Mouse (Mus musculus): ENCODE measurements at regions not wholly inside any gene's neighbourhood (a gene's known extent, or its start where the extent isn't known, plus 50 kb on each side); places are given as distances from the start of the nearest gene placed in this dataset.

- WGBS: 80% methylated on average over 4 of the region's 4 CpGs
- no peak overlapping the region for H3K4me3 ChIP-seq (ENCODE audit: low read depth, low read length)
- no peak overlapping the region for H3K4me2 ChIP-seq (ENCODE audit: low read depth, low read length)
- no peaks in the 10 kb centered on the region for H3K27me3 ChIP-seq (ENCODE audit: control insufficient read depth, insufficient read depth, low read length)
- no peak overlapping the region for H3K27ac ChIP-seq (ENCODE audit: low read depth)
- no peaks in the 10 kb centered on the region for H3K4me1 ChIP-seq (ENCODE audit: control insufficient read depth, insufficient read depth)
- DNase-seq (ENCODE audit: low spot score) (no peak), ATAC-seq (ENCODE audit: insufficient read depth, low read depth) (no peak)
- no peaks in the 10 kb centered on the region for H3K9me3 ChIP-seq (replicated peaks; ENCODE audit: control insufficient read depth, low read length)
- no peak overlapping the region for H3K9ac ChIP-seq (replicated peaks; ENCODE audit: low read depth, low read length)
- no peaks in the 10 kb centered on the region for H3K36me3 ChIP-seq (replicated peaks; ENCODE audit: control insufficient read depth, insufficient read depth, low read length)
- TF ChIP-seq CTCF (IDR thresholded peaks at IDR 0.05; ENCODE audit: low read depth) (no peak), EP300 (IDR thresholded peaks at IDR 0.05; ENCODE audit: low read depth) (no peak)
These were observed 262.4 kb upstream of the Apob start for GRCm38 (mm10) chr12:7715091-7715490.

- ATAC-seq (ENCODE audit: insufficient read depth, low read depth): no peak
- H3K9ac ChIP-seq (replicated peaks; ENCODE audit: low read depth, low read length): no peak overlapping the region
- TF ChIP-seq CTCF (IDR thresholded peaks at IDR 0.05; ENCODE audit: low read depth) (no peak), EP300 (IDR thresholded peaks at IDR 0.05; ENCODE audit: low read depth) (no peak)
- WGBS: 57% methylated on average over 2 of the region's 2 CpGs
- no peak overlapping the region for H3K4me2 ChIP-seq (ENCODE audit: low read depth, low read length)
- H3K4me3 ChIP-seq (ENCODE audit: low read depth, low read length): no peak overlapping the region
- H3K27me3 ChIP-seq (ENCODE audit: control insufficient read depth, insufficient read depth, low read length): no peaks in the 10 kb centered on the region
- no peak for DNase-seq (ENCODE audit: low spot score)
- H3K4me1 ChIP-seq (ENCODE audit: control insufficient read depth, insufficient read depth): no peaks in the 10 kb centered on the region
- H3K36me3 ChIP-seq (replicated peaks; ENCODE audit: control insufficient read depth, insufficient read depth, low read length): no peaks in the 10 kb centered on the region
- H3K9me3 ChIP-seq (replicated peaks; ENCODE audit: control insufficient read depth, low read length): no peaks in the 10 kb centered on the region
- H3K27ac ChIP-seq (ENCODE audit: low read depth): no peak overlapping the region
These were observed 258.9 kb upstream of the Apob start for GRCm38 (mm10) chr12:7718556-7718955.

- Histone ChIP-seq H3K4me1 (ENCODE audit: control insufficient read depth, insufficient read depth) (no peaks in the 10 kb centered on the region), H3K4me3 (ENCODE audit: low read depth, low read length) (no peak overlapping the region), H3K27me3 (ENCODE audit: control insufficient read depth, insufficient read depth, low read length) (no peaks in the 10 kb centered on the region), H3K36me3 (replicated peaks; ENCODE audit: control insufficient read depth, insufficient read depth, low read length) (no peaks in the 10 kb centered on the region), H3K9me3 (replicated peaks; ENCODE audit: control insufficient read depth, low read length) (no peaks in the 10 kb centered on the region), H3K4me2 (ENCODE audit: low read depth, low read length) (no peak overlapping the region), H3K27ac (ENCODE audit: low read depth) (no peak overlapping the region), H3K9ac (replicated peaks; ENCODE audit: low read depth, low read length) (no peak overlapping the region)
- DNase-seq (ENCODE audit: low spot score) (no peak), ATAC-seq (ENCODE audit: insufficient read depth, low read depth) (no peak)
- WGBS: 68% methylated on average over 4 of the region's 4 CpGs
- no peak for TF ChIP-seq EP300 (IDR thresholded peaks at IDR 0.05; ENCODE audit: low read depth)
- no peak for TF ChIP-seq CTCF (IDR thresholded peaks at IDR 0.05; ENCODE audit: low read depth)
These were observed 258.4 kb upstream of the Apob start for GRCm38 (mm10) chr12:7719080-7719479.

GRCm38 (mm10) chr12:7724992-7725391, 252.5 kb upstream of the Apob start:
- TF ChIP-seq CTCF (IDR thresholded peaks at IDR 0.05; ENCODE audit: low read depth) (no peak), EP300 (IDR thresholded peaks at IDR 0.05; ENCODE audit: low read depth) (no peak)

GRCm38 (mm10) chr12:7738020-7738419, 239.4 kb upstream of the Apob start:
- WGBS: 73% methylated on average over 2 of the region's 2 CpGs
- no peak for TF ChIP-seq EP300 (IDR thresholded peaks at IDR 0.05; ENCODE audit: low read depth)
- no peak for TF ChIP-seq CTCF (IDR thresholded peaks at IDR 0.05; ENCODE audit: low read depth)
- no peak overlapping the region for H3K9ac ChIP-seq (replicated peaks; ENCODE audit: low read depth, low read length)
- H3K36me3 ChIP-seq (replicated peaks; ENCODE audit: control insufficient read depth, insufficient read depth, low read length): no peaks in the 10 kb centered on the region
- no peaks in the 10 kb centered on the region for H3K27me3 ChIP-seq (ENCODE audit: control insufficient read depth, insufficient read depth, low read length)
- no peaks in the 10 kb centered on the region for H3K4me1 ChIP-seq (ENCODE audit: control insufficient read depth, insufficient read depth)
- DNase-seq (ENCODE audit: low spot score): no peak
- no peak overlapping the region for H3K4me2 ChIP-seq (ENCODE audit: low read depth, low read length)
- no peak for ATAC-seq (ENCODE audit: insufficient read depth, low read depth)
- H3K9me3 ChIP-seq (replicated peaks; ENCODE audit: control insufficient read depth, low read length): no peaks in the 10 kb centered on the region
- H3K27ac ChIP-seq (ENCODE audit: low read depth): no peak overlapping the region
- no peak overlapping the region for H3K4me3 ChIP-seq (ENCODE audit: low read depth, low read length)

More at GRCm38 (mm10) chr12:7724992-7725391, 252.5 kb upstream of the Apob start:
- WGBS: 76% methylated on average over 3 of the region's 3 CpGs
- H3K9ac ChIP-seq (replicated peaks; ENCODE audit: low read depth, low read length): no peak overlapping the region
- H3K9me3 ChIP-seq (replicated peaks; ENCODE audit: control insufficient read depth, low read length): no peaks in the 10 kb centered on the region
- no peaks in the 10 kb centered on the region for H3K4me1 ChIP-seq (ENCODE audit: control insufficient read depth, insufficient read depth)
- H3K36me3 ChIP-seq (replicated peaks; ENCODE audit: control insufficient read depth, insufficient read depth, low read length): no peaks in the 10 kb centered on the region
- ATAC-seq (ENCODE audit: insufficient read depth, low read depth): no peak
- no peaks in the 10 kb centered on the region for H3K27me3 ChIP-seq (ENCODE audit: control insufficient read depth, insufficient read depth, low read length)
- DNase-seq (ENCODE audit: low spot score): no peak
- no peak overlapping the region for H3K4me3 ChIP-seq (ENCODE audit: low read depth, low read length)
- H3K4me2 ChIP-seq (ENCODE audit: low read depth, low read length): no peak overlapping the region
- H3K27ac ChIP-seq (ENCODE audit: low read depth): no peak overlapping the region

- Histone ChIP-seq H3K4me3 (ENCODE audit: low read depth, low read length) (no peak overlapping the region), H3K36me3 (replicated peaks; ENCODE audit: control insufficient read depth, insufficient read depth, low read length) (no peaks in the 10 kb centered on the region), H3K9me3 (replicated peaks; ENCODE audit: control insufficient read depth, low read length) (no peaks in the 10 kb centered on the region), H3K9ac (replicated peaks; ENCODE audit: low read depth, low read length) (no peak overlapping the region), H3K27me3 (ENCODE audit: control insufficient read depth, insufficient read depth, low read length) (no peaks in the 10 kb centered on the region), H3K4me2 (ENCODE audit: low read depth, low read length) (no peak overlapping the region), H3K27ac (ENCODE audit: low read depth) (no peak overlapping the region), H3K4me1 (ENCODE audit: control insufficient read depth, insufficient read depth) (no peaks in the 10 kb centered on the region)
- TF ChIP-seq EP300 (IDR thresholded peaks at IDR 0.05; ENCODE audit: low read depth) (no peak), CTCF (IDR thresholded peaks at IDR 0.05; ENCODE audit: low read depth) (no peak)
- 67% methylated on average over 3 of the region's 3 CpGs for WGBS
- DNase-seq (ENCODE audit: low spot score) (no peak), ATAC-seq (ENCODE audit: insufficient read depth, low read depth) (no peak)
These were observed 238.7 kb upstream of the Apob start for GRCm38 (mm10) chr12:7738629-7739351.
